Mouse (Mus musculus): ENCODE data around the gene Cped1. TPM values are rescaled to one million over a fixed set of nuclear protein-coding genes. Genes with fewer than 3 reads are reported as not detected.
A peak's percentile ranks its signal among the peaks of the same experiment; 100 is the strongest.

Gene Cped1
- polyA plus RNA-seq, 1 experiment from 2014 or later, result 42.0 TPM

DNA sequence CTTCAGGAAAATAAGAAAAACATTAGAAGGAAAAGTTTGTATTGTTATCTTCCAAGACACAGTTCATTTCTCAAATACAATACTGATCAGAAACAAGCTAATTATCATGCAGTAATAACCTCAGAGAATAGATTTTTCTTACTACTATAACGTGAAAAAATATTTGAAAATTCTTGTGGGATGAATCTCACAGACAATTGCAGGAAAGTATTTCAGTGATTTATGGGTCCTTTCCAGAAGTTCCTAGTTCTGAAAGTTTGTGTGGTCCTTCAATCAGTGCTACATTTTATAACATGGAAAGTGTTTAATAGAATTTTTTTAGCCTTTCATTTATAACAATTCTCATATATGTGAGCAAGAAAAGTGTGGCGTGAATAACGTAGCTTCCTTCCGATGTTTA, 161.5 kb downstream of the Cped1 start:
- Histone ChIP-seq H3K4me1 (ENCODE audit: insufficient read depth) (no peaks in the 10 kb centered on the region), H3K27me3 (ENCODE audit: insufficient read depth, low read length) (no peaks in the 10 kb centered on the region), H3K9me3 (ENCODE audit: low read depth, low read length) (no peaks in the 10 kb centered on the region), H3K36me3 (ENCODE audit: insufficient read depth) (peaks cover 9% of the 10 kb centered on the region; the same call in 1 of the 2 replicates), H3K4me3 (ENCODE audit: low read depth, low read length) (no peak overlapping the region), H3K9ac (no peak overlapping the region), H3K4me2 (no peak overlapping the region), H3K27ac (ENCODE audit: low read depth) (no peak overlapping the region)
- no peak for TF ChIP-seq CTCF (IDR thresholded peaks at IDR 0.05; ENCODE audit: low read depth)
- DNase-seq (no peak), ATAC-seq (ENCODE audit: insufficient read depth) (no peak)
- 85% methylated on average over 4 of the region's 4 CpGs for WGBS

DNA sequence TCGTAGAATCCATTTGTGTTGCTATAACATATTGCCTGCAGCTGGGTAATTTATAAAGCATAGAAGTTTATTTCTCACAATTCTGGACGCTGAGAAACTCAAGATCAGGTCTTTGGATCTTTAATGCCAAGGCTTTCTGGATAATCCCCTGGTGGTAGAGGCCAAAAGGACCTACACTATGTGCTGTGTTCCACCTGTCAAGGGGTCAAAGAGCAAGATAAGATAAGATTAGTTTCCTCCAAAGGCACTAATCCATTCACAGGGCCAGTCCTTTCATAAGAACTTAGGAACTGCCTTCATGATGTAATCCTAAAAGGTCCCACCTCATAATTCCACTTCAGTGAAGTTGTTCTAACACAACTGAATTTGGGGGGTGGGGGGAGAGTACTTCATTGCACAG, 162.8 kb downstream of the Cped1 start:
- ATAC-seq (ENCODE audit: insufficient read depth), result no peak
- Histone ChIP-seq H3K27me3 (ENCODE audit: insufficient read depth, low read length) (no peaks in the 10 kb centered on the region), H3K9ac (no peak overlapping the region), H3K36me3 (ENCODE audit: insufficient read depth) (0 out of 2 replicates have a peak, but pooled peaks cover 8% of the 10 kb centered on the region), H3K4me3 (ENCODE audit: low read depth, low read length) (no peak overlapping the region), H3K4me2 (no peak overlapping the region), H3K27ac (ENCODE audit: low read depth) (no peak overlapping the region), H3K9me3 (ENCODE audit: low read depth, low read length) (no peaks in the 10 kb centered on the region), H3K4me1 (ENCODE audit: insufficient read depth) (no peaks in the 10 kb centered on the region)
- no peak for DNase-seq
- WGBS, result 80% methylated on average over 2 of the region's 2 CpGs
- no peak for TF ChIP-seq CTCF (IDR thresholded peaks at IDR 0.05; ENCODE audit: low read depth)

- Histone ChIP-seq H3K4me3 (ENCODE audit: low read depth, low read length) (no peak overlapping the region), H3K27me3 (ENCODE audit: insufficient read depth, low read length) (no peaks in the 10 kb centered on the region), H3K4me2 (no peak overlapping the region), H3K9me3 (ENCODE audit: low read depth, low read length) (no peaks in the 10 kb centered on the region), H3K4me1 (ENCODE audit: insufficient read depth) (no peaks in the 10 kb centered on the region), H3K36me3 (ENCODE audit: insufficient read depth) (no peaks in the 10 kb centered on the region), H3K9ac (no peak overlapping the region), H3K27ac (ENCODE audit: low read depth) (no peak overlapping the region)
- no peak for ATAC-seq (ENCODE audit: insufficient read depth)
- WGBS, result 53% methylated on average over 5 of the region's 5 CpGs
- no peak for TF ChIP-seq CTCF (IDR thresholded peaks at IDR 0.05; ENCODE audit: low read depth)
- DNase-seq, result peak; percentile 17
Observed at GRCm38 (mm10) chr6:22157461-22157860, 171.7 kb downstream of the Cped1 start.

DNA sequence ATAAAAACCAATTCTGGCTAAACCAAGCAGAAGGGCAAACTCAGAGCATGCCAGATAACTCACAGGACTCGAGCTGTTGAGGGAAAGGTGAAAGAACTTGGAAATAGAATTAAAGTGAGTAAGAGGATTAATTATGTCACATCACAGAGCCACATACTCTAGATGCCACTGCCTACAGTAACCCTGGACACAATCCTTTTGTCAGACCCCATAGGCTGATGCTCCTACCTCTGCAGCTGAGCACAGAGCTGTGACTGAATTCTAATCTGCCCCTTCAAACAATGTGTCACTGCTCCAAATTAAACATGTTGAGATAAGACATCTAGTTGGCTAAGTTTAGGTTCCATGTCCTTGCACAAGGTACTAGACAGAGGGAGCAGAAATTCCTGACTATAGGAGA, 176.2 kb downstream of the Cped1 start:
- Histone ChIP-seq H3K9me3 (ENCODE audit: low read depth, low read length) (no peaks in the 10 kb centered on the region), H3K4me1 (ENCODE audit: insufficient read depth) (no peaks in the 10 kb centered on the region), H3K4me3 (ENCODE audit: low read depth, low read length) (no peak overlapping the region), H3K27ac (ENCODE audit: low read depth) (no peak overlapping the region), H3K9ac (no peak overlapping the region), H3K4me2 (no peak overlapping the region), H3K36me3 (ENCODE audit: insufficient read depth) (no peaks in the 10 kb centered on the region), H3K27me3 (ENCODE audit: insufficient read depth, low read length) (no peaks in the 10 kb centered on the region)
- DNase-seq, result no peak
- no peak for ATAC-seq (ENCODE audit: insufficient read depth)
- TF ChIP-seq CTCF (IDR thresholded peaks at IDR 0.05; ENCODE audit: low read depth), result no peak
- 36% methylated on average over 1 of the region's 1 CpGs for WGBS

DNA sequence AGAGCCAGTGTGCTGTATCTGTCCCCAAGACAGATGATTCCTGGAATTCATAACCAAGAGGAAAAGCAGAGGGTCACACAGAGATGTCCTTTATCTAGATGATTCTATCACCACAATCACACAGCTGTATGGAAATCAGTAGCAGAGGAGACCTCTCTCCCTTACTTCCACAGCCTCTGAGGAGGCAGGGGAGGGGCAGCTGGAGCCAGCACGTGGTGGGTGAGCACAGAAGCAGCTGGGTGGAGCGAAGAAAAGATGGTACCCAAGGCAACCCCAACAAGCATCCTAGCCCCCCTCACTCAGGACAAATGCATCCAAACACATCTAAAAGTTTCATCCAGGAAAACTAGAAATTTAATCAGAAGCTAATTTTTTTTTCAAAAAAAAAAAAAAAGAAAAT, 182.7 kb downstream of the Cped1 start:
- Histone ChIP-seq H3K27me3 (ENCODE audit: insufficient read depth, low read length) (no peaks in the 10 kb centered on the region), H3K9me3 (ENCODE audit: low read depth, low read length) (no peaks in the 10 kb centered on the region), H3K4me1 (ENCODE audit: insufficient read depth) (no peaks in the 10 kb centered on the region), H3K4me3 (ENCODE audit: low read depth, low read length) (no peak overlapping the region), H3K4me2 (no peak overlapping the region), H3K9ac (no peak overlapping the region), H3K36me3 (ENCODE audit: insufficient read depth) (no peaks in the 10 kb centered on the region; the same call in 1 of the 2 replicates), H3K27ac (ENCODE audit: low read depth) (no peak overlapping the region)
- TF ChIP-seq CTCF (IDR thresholded peaks at IDR 0.05; ENCODE audit: low read depth), result no peak
- ATAC-seq (ENCODE audit: insufficient read depth) (no peak), DNase-seq (no peak)
- WGBS, result 58% methylated on average over 2 of the region's 2 CpGs

DNA sequence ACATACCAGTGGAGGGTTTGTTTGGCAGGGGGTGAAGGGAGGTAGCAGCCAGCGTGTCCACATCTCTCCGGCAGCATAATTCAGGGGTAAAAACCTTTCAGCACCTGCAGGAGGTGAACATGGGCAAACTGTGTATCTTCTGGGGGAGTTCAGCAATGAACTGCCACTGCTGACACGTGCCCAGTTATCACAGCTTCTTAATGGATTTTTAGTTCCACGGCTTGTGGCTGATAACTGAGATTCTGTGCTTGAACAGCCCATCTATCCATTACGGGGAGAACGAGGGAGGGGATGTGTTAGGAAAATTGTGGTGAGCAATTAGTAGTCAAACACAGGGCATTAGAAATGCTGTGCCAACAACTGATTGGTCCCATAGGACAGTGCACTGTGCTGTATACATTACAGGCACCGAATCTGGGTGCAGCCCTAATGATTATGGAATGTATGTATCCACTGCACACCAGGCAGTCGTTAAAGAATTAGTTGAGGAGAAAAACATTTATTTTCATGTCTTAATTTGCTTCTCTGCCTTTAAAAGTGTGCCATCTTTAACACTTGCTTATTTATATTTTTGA, 193.1 kb downstream of the Cped1 start:
- Histone ChIP-seq H3K9me3 (ENCODE audit: low read depth, low read length) (no peaks in the 10 kb centered on the region), H3K4me3 (ENCODE audit: low read depth, low read length) (no peak overlapping the region), H3K4me2 (no peak overlapping the region), H3K36me3 (ENCODE audit: insufficient read depth) (no peaks in the 10 kb centered on the region), H3K9ac (no peak overlapping the region), H3K4me1 (ENCODE audit: insufficient read depth) (no peaks in the 10 kb centered on the region), H3K27ac (ENCODE audit: low read depth) (no peak overlapping the region), H3K27me3 (ENCODE audit: insufficient read depth, low read length) (no peaks in the 10 kb centered on the region)
- WGBS, result 53% methylated on average over 8 of the region's 8 CpGs
- no peak for ATAC-seq (ENCODE audit: insufficient read depth)
- no peak for DNase-seq
- no peak for TF ChIP-seq CTCF (IDR thresholded peaks at IDR 0.05; ENCODE audit: low read depth)

- no peak overlapping the region for H3K9ac ChIP-seq
- no peak overlapping the region for H3K4me2 ChIP-seq
Observed at GRCm38 (mm10) chr6:22180316-22180715, 194.6 kb downstream of the Cped1 start.

More at GRCm38 (mm10) chr6:22180316-22180715, 194.6 kb downstream of the Cped1 start:
- no peaks in the 10 kb centered on the region for H3K4me1 ChIP-seq (ENCODE audit: insufficient read depth)
- no peaks in the 10 kb centered on the region for H3K27me3 ChIP-seq (ENCODE audit: insufficient read depth, low read length)
- H3K36me3 ChIP-seq (ENCODE audit: insufficient read depth), result no peaks in the 10 kb centered on the region
- H3K27ac ChIP-seq (ENCODE audit: low read depth), result no peak overlapping the region
- H3K9me3 ChIP-seq (ENCODE audit: low read depth, low read length), result no peaks in the 10 kb centered on the region
- ATAC-seq (ENCODE audit: insufficient read depth) (no peak), DNase-seq (peak; percentile 9)
- H3K4me3 ChIP-seq (ENCODE audit: low read depth, low read length), result no peak overlapping the region
- 67% methylated on average over 10 of the region's 10 CpGs for WGBS
- no peak for TF ChIP-seq CTCF (IDR thresholded peaks at IDR 0.05; ENCODE audit: low read depth)
